Mouse (Mus musculus): ENCODE measurements around the gene Hadhb. TPM values are rescaled to one million over a fixed set of nuclear protein-coding genes. Genes with fewer than 3 reads are reported as not detected.
A peak's percentile ranks its signal among the peaks of the same experiment; 100 is the strongest.

Gene Hadhb
- polyA plus RNA-seq, 1 experiment = 117 TPM

DNA sequence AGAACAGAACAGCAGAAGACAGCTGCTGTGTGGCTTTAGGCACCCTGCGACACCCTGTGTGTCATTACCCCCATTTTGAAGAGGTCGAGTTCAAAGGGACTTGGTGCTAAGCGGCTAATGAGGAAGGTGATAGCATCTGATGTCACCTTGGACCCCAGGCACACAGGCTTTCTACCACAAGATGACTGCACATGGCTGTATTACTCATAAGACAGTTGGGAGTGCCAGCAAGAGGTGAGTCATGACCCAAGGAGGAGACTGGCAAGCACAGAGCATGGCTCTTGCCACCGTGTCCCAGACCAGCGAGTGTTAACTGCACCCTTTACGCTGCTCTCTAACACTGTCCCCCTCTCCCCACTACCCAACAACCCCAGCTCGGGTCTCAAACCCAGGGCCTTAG, 28.3 kb upstream of the Hadhb start:
- 73% methylated on average over 7 of the region's 7 CpGs for WGBS
- DNase-seq (ENCODE audit: low read depth, low spot score) = no peak

DNA sequence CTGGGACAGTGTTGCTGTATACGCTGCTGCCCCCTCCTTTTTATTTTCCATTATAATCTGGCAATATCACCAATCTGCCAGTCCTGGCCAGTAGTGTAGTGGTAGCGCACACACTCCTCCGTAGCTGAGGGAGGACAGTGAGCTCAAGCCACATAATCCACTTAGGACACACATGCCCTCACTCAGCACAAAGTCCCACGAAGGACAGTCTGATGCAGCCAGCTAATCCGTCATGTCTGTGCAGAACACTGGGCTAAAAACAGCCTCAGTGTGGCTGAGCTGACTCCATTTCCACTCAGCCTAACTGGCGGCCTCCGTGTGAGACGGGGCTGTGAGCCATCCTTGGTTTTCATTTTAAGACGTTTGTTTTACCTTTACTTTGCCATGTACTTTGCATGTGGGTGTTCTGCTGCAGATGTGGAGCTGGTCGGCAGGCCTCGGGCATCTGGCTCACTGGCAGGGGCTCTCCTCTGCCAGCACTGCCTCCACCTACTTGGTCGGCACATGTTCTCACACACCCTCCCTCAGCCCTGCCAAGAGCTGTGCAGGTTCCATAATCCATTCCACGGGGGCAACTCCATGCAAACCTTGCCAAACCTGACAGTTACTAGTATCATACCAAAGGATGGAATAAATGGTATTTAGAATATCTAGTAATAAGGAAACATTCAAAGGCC, 27.0 kb upstream of the Hadhb start:
- no peak for DNase-seq (ENCODE audit: low read depth, low spot score)
- WGBS = 89% methylated on average over 13 of the region's 13 CpGs

DNA sequence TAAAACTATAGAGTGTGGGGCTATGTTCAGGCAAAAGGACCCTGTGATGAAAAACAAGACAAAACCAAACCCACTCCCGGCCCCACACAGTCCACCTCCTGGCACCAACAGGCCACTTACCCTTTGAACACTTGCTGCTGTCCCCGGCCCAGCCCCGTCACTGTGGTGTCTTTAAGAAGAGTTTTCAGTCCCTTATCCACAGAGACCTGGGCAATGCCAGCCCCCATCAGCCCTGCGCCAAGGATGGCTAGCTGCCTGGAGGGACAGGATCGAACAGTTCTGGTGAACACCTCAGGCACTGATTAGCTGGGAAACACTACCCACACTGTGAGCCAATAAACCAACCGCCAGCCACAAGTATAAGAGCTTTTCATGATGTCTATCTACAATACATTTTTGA, 26.4 kb upstream of the Hadhb start:
- WGBS = 94% methylated on average over 6 of the region's 6 CpGs
- DNase-seq (ENCODE audit: low read depth, low spot score) = no peak

DNA sequence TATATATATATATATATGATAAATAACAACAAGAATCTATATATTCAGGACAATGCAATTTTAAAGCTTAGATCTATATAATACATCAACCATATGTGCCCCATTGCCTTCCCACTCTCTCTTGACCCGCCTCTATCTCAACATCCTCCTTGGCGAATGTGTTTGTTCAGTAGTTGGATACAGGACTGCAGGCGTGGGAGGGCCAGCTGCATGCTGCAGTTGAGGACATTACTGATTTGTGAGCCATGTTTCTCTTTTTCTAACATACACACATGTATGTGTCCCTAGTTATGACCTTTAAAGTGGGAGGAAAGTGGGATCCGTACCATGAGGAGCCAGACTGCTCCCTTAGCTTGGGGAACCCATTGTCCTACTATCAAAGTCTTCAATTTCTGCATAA, 23.8 kb upstream of the Hadhb start:
- no peak for DNase-seq (ENCODE audit: low read depth, low spot score)
- WGBS = 75% methylated on average over 4 of the region's 4 CpGs

DNA sequence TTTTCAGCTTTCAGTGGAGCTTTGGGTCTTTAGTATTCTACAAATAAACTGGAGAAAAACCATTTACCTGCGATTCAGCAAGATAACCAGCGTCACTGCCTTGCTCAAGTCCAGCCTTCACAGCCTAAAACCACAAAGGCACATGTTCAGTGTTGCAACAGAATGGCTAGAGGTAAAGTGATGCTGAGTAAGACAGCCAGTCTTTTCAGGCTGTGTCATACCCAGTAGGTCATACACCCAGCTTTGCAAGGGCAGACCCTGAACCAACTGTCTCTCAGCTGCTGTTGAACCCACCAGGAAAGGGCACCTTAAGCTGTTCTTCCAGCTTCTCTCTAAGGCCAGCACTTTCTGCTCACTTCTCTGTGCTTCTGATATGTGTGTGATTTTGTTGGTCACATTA, 22.9 kb upstream of the Hadhb start:
- WGBS = 93% methylated on average over 2 of the region's 2 CpGs
- no peak for DNase-seq (ENCODE audit: low read depth, low spot score)

DNA sequence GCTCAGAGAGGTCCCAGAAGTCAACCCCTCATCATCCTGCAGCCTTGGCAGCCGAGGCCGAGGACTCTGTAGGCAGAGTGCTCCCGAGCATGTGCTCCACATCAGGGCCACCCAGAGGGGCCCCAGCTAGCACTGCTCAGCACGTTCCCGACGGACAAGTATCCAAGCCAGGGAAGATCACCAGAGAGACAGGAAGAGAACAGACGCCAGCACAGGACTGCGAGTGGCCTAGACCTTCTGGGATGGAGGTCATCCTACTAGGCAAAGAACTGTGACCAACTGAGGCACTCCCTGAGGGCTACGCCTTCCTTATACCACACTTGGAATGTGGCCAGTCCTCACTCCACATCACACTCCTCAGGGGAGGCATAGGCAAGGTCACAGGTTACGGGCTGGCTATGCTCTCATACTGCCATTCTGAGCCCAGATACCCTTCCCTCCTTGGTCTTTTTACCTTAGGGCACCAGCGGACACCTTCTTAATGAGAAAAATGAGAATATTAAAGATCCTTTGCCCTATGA, 19.3 kb upstream of the Hadhb start:
- 87% methylated on average over 11 of the region's 11 CpGs for WGBS
- DNase-seq (ENCODE audit: low read depth, low spot score) = no peak

DNA sequence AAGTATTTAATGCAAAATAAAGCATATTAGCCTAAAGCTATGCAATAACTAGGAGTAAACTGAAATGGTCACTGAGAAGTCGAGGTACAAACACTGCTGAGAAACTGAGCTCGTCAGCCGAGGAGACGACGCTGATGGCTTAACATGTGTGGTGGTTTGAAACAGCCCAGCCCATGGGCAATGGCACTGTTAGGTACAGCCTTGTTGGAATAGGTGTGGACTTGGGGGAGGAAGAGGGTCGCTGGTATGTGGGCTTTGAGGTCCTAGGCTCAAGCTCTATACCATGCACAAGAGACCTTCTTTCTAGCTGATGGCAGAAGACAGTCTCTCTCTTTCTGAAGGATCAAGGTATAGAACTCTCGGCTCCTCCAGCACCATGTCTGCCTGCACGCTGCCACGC, 17.8 kb upstream of the Hadhb start:
- 92% methylated on average over 9 of the region's 9 CpGs for WGBS

DNA sequence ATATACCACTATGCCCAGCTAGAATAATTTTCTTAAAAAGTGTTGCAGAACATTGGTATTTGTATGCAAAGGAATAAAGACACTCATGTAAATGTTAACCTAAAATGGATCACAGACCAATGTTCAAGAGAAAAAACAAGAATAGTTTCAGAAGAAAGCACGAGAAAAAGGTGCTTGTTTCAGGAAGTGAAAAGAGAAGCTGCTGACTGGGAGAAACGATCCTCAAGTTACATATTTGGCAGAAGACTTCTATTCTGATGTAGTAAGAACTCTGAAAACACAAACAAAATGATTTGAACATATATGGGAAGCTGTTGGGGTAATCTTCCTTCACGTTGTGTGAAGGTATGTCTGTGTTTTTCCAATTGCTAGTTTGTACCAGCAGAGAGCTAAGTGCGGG, 16.9 kb upstream of the Hadhb start:
- no peak for DNase-seq (ENCODE audit: low read depth, low spot score)
- WGBS = 85% methylated on average over 4 of the region's 4 CpGs

More for the DNA sequence above, 17.8 kb upstream of the Hadhb start:
- no peak for DNase-seq (ENCODE audit: low read depth, low spot score)

DNA sequence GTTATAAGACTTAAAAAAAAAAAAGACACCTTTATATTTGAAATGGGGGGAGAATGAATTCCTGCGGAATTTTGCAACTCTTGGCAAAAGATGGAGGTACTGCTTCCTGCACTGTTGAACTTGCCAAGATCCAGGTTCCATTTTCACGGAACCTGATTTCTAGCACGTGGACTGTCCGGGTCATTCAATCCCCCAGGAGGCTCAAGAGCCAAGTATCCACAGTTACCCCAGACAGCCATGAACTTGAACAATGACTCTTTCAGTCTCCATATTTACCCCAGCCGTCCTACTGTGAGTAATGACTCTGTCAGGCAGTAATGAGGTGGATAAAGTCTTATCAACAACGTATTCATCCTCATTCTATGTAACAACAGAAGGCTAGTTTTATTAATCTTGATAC, 8.5 kb upstream of the Hadhb start:
- DNase-seq (ENCODE audit: low read depth, low spot score) = no peak
- WGBS = 83% methylated on average over 6 of the region's 6 CpGs

DNA sequence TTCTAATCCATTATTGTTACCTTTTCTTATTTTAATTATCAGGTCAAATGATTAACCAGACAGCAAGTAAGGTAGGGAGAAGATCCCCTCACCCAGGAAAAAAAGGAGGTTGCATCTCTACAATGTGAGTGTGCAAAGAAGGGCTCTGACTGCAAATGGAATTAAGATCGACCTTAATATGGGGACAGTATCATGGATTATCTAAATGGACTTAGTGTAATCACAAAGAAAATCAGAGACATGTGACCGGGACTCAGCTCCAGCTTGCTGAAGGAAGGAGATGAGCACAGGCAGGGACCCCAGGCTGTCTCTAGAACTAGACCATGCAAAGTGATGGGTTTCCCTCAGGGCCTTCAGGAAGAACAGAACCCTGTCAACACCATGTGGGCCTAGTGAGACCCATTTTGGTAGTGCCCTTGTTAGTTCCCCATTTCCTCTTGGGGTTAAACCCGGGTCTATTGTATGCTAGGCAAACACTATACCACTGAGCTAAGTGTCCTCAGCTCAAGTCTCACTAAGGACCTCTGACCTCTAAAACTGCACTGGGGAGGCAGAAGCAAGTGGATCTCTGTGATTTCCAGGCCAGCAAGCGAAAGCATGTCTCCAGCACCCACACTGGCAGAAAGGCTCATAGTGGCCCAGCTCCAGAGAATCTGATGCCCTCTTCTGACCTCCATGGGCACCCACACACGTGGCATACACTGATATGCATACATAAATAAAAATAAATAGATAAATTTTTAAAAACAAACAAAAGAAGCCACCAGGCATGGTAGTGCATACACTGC, 6.7 kb upstream of the Hadhb start:
- WGBS = 72% methylated on average over 5 of the region's 5 CpGs
- no peak for DNase-seq (ENCODE audit: low read depth, low spot score)

DNA sequence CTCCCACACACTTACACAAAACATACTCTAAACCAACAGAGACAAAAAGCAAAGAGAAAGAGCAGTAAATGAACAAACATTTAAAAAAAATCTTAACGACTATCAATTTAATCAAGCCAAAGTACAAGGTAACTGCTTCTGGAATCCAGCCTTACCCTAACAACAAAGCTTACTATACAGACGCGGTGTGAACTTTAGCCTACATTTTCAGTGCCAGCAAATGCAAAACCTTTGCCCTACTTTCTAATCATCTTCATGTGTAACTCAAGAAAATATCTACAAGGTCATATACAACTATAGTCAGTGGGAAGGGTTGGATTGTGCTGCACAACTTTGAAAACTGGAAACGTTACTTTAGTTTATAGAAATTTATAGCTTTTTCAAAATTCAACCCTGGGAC, 3.0 kb upstream of the Hadhb start:
- peak; percentile 86 for DNase-seq (ENCODE audit: low read depth, low spot score)
- WGBS = 26% methylated on average over 4 of the region's 4 CpGs

DNA sequence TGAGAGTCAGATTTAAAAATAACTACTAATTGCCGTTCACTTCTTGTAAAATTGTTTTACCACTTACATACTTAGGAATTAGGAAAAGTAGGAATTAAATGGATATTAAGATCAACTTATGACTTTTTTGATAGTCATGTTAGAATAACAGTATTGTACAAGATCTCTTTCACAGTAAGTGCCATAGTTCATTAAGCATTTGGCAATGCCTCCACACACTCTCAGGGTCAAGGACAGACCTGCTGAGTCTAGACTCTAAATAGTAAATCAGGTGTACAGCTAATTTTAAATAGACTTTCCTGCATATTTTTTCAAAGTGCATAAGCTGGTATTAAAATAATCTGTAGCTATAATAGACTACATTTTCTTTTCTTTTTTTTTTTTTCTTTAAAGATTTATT, 2.6 kb upstream of the Hadhb start:
- 21% methylated on average over 1 of the region's 1 CpGs for WGBS
- no peak for DNase-seq (ENCODE audit: low read depth, low spot score)

DNA sequence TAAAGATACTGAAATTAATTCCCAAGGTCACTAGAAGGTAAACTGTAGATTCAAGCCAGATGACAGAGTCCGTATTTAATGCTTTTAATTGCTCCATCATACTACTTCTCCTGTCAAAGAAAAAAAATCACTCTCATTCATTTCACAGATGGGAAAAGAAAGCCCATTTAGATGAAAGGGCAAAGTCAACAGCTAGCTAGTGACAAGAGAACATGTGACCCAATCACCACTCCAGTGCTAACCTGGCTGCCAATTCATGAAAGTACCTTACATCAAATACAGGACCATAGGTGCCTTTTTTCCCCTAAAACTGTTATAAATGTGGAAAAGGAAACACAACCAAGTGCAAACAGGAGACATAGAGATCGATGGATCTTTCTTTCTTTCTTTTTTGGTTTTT, 1.8 kb upstream of the Hadhb start:
- 54% methylated on average over 2 of the region's 2 CpGs for WGBS

DNA sequence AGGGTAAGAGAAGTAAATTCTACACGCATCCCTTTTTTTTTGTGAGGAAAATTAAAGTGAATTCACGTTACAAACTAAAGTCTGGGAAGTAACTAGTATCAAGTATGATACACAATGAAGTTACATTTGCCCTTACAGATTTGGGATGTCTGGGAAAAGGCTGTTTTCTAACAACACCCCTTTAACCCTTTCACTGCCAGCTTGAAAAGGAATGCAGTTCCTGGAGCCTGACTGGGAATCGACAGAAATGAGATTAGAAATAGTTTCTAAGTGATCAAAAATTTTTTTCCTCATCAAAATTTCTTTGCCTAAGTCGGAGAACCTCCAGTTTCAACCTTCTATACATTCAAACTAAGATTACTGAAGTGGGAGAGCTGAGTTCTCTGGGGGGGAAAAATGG, 1.0 kb upstream of the Hadhb start:
- DNase-seq (ENCODE audit: low read depth, low spot score) = no peak
- 17% methylated on average over 4 of the region's 4 CpGs for WGBS

More for the DNA sequence above, 1.8 kb upstream of the Hadhb start:
- DNase-seq (ENCODE audit: low read depth, low spot score) = no peak

DNA sequence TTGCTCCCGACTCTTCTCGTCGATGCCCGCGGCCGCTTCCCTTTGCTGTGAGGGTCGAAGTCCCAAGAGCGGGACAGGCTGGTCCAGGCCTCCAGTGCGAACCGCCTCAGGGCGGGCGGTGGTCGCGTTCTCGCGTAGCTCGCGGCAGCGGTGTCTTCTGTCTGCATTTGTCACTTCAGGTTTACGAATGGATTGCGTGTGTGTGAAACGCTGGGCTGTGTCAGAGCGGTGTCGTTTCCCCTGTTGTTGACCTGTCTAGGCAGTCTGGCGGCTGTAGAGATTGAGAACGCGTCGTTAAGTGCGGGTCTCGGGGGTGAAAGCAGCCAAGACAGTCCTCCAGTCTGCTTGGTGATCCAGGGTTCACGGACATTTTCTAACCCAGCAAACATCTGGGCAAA, 346 bp downstream of the Hadhb start:
- no peak for DNase-seq (ENCODE audit: low read depth, low spot score)
- WGBS = under 1% methylated on average over 31 of the region's 31 CpGs

DNA sequence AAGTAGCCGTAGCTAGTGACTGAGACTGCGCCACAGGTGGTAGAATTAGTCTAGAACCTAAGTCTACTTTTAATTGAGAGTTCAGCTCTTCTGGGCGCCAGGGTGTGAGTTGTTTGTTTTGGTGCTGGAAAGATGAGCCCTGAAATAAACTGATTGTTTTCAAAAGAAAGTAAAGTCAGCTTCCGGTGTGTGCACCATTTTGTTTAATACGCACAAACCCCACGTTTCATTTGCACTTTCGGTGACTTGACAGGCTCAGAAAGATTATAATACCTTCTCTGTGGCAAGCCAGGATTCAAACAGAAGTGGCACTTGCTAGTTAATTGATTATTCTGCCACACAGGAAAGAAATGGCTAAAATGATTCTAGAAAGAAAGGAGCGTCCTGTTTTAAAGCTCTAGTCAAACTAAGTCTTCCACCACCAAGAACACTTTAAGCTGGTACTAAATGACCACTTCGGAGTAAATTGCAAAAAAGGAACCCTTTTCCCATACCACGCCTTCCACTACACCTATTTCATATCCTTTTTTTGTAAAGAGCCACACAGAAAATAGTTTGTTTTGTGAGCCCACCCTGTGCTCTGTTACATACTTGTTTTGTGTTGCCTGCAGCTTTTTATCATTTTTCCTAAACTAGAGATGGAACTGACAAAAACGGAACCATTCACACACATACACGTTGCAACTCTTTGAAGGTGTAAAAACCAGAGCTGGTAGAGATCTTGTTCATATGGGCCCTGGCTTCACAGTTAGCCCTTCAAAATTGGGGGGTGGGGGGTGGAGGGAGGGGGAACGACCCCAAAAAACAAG, 977 bp downstream of the Hadhb start:
- 7% methylated on average over 13 of the region's 13 CpGs for WGBS
- no peak for DNase-seq (ENCODE audit: low read depth, low spot score)

DNA sequence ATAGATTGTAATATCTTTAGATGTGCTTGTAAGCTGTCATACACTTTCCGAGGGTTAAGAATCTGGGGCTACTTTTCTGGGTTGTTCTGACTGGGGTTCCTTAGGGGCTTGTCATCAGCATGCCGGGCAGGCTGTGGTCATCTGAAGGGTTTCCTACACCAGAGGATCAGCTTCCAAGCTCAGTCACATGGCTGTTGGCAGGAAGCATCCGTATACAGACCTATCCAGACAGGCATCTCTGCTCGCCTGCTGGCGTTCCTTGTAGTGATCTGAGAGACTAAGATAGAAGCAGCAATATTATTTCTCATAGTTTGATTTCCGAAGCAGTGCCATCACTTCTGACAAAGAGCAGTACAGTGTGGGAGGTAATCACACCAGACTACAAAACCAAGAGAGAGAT, 4.6 kb downstream of the Hadhb start:
- 72% methylated on average over 6 of the region's 6 CpGs for WGBS
- DNase-seq (ENCODE audit: low read depth, low spot score) = no peak

DNA sequence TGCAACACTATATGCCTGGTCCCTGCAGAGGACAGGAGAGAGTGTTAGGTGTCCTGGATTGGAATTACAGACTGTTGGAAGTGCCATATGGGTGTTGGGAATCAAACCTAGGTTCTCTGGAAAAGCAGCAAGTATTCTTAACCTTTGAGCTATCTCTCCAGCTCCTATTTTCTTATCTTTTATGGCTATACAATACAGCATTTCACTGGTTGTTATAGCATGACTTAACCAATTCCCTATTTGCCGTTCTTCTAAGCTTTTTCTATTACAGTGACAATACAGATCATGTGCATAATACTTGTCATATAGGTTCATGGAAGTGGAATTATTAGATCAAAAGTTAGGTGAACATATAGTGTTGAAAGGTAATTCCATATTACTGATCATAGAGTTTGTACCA, 6.8 kb downstream of the Hadhb start:
- WGBS = 31% methylated on average over 1 of the region's 1 CpGs
- DNase-seq (ENCODE audit: low read depth, low spot score) = no peak

DNA sequence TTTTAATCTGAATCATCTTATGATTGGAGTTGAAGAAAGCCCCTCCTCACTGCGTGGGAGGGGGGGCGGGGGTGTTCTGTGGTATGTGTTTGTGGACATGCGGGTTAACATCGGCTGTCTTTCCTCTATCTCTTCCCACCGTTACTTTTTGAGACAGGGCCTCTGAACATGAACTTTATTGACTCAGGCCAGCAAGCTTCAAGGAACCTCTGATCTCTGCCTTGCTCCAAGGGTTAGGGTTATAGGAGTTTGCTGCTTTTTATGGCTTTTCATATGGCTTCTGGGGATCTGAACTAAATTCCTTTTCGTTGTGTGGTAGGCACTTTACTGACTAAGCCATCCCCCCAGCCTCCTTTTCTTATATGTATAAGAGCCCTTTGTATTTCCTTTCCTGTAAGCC, 7.3 kb downstream of the Hadhb start:
- DNase-seq (ENCODE audit: low read depth, low spot score) = no peak
- 43% methylated on average over 6 of the region's 6 CpGs for WGBS

DNA sequence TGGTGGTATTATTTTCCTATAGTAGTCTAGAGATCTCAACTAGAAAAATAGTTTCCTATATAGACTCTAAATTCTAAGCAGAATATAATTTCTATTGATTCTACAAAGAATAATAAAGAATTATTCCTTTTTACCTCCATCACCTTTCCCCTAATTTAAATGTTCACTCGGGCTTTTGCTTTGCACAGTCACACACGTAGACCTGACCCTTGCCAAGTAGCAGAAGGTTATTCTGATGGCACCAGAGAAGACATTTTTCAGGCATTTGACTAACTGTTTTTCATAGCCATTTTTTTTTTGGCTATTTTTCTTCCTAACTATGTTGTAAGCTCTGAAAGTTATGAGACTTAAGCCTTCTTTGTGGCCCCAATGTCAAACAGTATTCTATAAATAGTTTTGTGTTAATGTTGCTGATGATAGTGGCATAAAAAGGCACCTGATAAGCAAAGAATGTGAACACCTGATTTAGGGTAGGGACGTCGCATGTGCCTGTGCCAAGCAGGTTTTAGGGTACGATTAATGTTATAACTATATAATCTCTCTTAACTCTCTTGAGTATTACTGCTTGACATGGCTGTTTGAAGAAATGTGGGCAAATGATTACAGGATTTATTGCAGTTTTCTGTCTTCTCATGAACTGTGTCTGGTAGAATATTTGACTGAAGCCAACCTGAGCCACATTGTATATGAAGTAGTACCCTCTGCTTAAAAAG, 10.3 kb downstream of the Hadhb start:
- 42% methylated on average over 5 of the region's 5 CpGs for WGBS
- no peak for DNase-seq (ENCODE audit: low read depth, low spot score)
